8 mouse cellular contexts compared by ENCODE assay signal in the genomic region with DNA sequence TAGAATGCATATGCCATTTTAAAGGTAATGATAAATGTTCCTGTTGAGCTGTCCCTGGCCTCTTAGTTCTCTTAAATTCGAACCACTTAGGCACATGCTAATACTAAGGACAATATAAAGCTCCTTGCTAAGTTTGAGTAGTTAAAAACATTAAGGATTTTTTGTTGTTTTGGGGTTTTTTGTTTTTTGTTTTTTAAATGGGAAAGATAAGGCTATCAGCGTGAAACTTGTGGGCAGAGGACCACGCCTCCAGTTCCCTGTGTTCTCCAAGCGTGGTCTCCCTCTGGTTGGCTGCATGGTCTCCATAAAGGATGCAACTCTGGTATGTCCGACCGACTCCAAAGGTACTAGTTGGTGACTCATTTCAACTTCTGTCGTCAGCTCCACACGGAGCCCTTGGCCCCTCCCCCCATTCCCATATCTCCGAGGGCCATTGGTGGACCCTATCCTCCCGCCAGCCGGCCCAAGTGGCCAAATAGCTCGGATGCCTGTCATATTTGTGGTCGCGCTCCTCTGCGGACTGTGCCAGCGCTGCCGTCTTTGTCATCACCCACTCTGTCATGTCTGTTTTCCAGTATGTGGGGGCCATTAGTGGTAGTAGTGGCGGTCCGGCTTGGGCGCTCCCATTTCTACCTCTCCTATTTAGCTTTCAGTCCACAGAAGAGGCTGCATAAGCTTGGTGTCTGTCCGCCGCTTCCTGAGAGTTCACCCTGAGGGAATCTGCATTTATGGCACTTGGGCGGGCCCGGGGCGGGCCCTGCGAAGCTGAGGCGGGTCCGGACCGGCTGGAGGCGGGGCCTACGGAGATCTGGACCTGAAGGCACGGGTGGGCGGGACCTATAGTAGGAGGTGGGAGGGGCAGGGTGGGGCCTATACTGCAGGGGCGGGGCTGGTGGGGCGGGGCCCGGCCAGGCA.
A peak's percentile ranks its signal among the peaks of the same experiment; 100 is the strongest.
DNase-seq lines count a peak whose midpoint lies in the region; ATAC-seq lines count a peak whose summit lies in the region.

No protein-coding gene starts in this region.

- peaks cover 7% of the 10 kb centered on the region for H3K4me1 ChIP-seq in neural tube, embryonic 11.5 days (ENCODE audit: control insufficient read depth, insufficient read depth, low read length)
- H3K4me1 ChIP-seq in intestine, embryonic 14.5 days (replicated peaks; ENCODE audit: control insufficient read depth, insufficient read depth, low read length): peaks cover 18% of the 10 kb centered on the region

- ATAC-seq in neural tube, embryonic 11.5 days (ENCODE audit: insufficient read depth, low FRiP score, low TSS enrichment): peak; percentile 88
- ATAC-seq in intestine, embryonic 14.5 days (replicated peaks; ENCODE audit: low FRiP score, low TSS enrichment, low read depth): peak; percentile 88
- ATAC-seq in megakaryocyte-erythroid progenitor cell, adult 5-6 weeks (replicated peaks; ENCODE audit: low FRiP score, low TSS enrichment, poor library complexity, severe bottlenecking): peak; percentile 70

- 2% methylated on average over 36 of the region's 36 CpGs for WGBS in neural tube, embryonic 11.5 days
- 2% methylated on average over 36 of the region's 36 CpGs for WGBS in intestine, embryonic 14.5 days

- DNase-seq in neural tube, embryonic 11.5 days (ENCODE audit: low spot score): peak; percentile 96
- no peak for DNase-seq in neural tube, embryonic 10.5 days (ENCODE audit: extremely low spot score, low spot score)
- peak; percentile 99 for DNase-seq in embryo, embryonic 11 days
- DNase-seq in gastrocnemius, postnatal 25 days: peak; percentile 96
- peak; percentile 95 for DNase-seq in intestine, embryonic 14.5 days (ENCODE audit: low spot score)
- DNase-seq in left cerebral cortex, postnatal 14 days (ENCODE audit: low spot score in 2 of 2): peak; percentile 91 to 94
- peak; percentile 96 for DNase-seq in skeletal muscle tissue, adult 2 months (ENCODE audit: low read depth, low spot score)

- peak overlapping the region; percentile 92 for H3K27ac ChIP-seq in neural tube, embryonic 11.5 days (ENCODE audit: low read depth, low read length)
- H3K27ac ChIP-seq in intestine, embryonic 14.5 days (ENCODE audit: low read depth): peak overlapping the region; percentile 99

- peak overlapping the region; percentile 83 for H3K9ac ChIP-seq in neural tube, embryonic 11.5 days (ENCODE audit: low read length)
- H3K9ac ChIP-seq in intestine, embryonic 14.5 days (ENCODE audit: low read length): peak overlapping the region; percentile 91

- H3K4me3 ChIP-seq in neural tube, embryonic 11.5 days (ENCODE audit: low read depth, low read length): peak overlapping the region; percentile 75
- H3K4me3 ChIP-seq in intestine, embryonic 14.5 days (ENCODE audit: low read depth, low read length): peak overlapping the region; percentile 77

- peak overlapping the region; percentile 39 for H3K4me2 ChIP-seq in neural tube, embryonic 11.5 days (ENCODE audit: low read depth)
- H3K4me2 ChIP-seq in intestine, embryonic 14.5 days (ENCODE audit: low read length): peak overlapping the region; percentile 71

- no peaks in the 10 kb centered on the region for H3K27me3 ChIP-seq in neural tube, embryonic 11.5 days (ENCODE audit: control insufficient read depth, insufficient read depth, low read length)
- H3K27me3 ChIP-seq in intestine, embryonic 14.5 days (replicated peaks; ENCODE audit: control insufficient read depth, insufficient read depth, low read length): no peaks in the 10 kb centered on the region

- intact Hi-C loops in left cerebral cortex, postnatal 14 days (cut with DNase I): loop anchor here (5.0 kb wide), 2 partner anchors 89 to 174 kb away; a partner anchor contains a TSS

- no peaks in the 10 kb centered on the region for H3K9me3 ChIP-seq in neural tube, embryonic 11.5 days (ENCODE audit: control insufficient read depth, low read length)
- H3K9me3 ChIP-seq in intestine, embryonic 14.5 days (ENCODE audit: control insufficient read depth, low read length): no peaks in the 10 kb centered on the region

- no peaks in the 10 kb centered on the region for H3K36me3 ChIP-seq in neural tube, embryonic 11.5 days (ENCODE audit: control insufficient read depth, insufficient read depth, low read length)
- no peaks in the 10 kb centered on the region for H3K36me3 ChIP-seq in intestine, embryonic 14.5 days (ENCODE audit: control insufficient read depth, insufficient read depth, low read length)
